Mouse (Mus musculus) left cerebral cortex, postnatal 36 days (tissue): ENCODE data around the gene Cltc. TPM values are rescaled to one million over a fixed set of nuclear protein-coding genes. Genes with fewer than 3 reads are reported as not detected.
"Not testable (repeated sequence)": the region's sequence is repeated elsewhere in the genome, so short reads cannot be mapped to it uniquely, and the experiment has no call there.

Source experiments
- DNase-seq, 2 experiments: peaks; one replicate each; pipeline ENCODE4 v3.0.0; 2021 to 2022; ENCODE audit warnings: low spot score in 2 of 2, mixed read lengths in 1 of 2
- intact Hi-C: fragments of 180-260 bp; cut with DNase I; formaldehyde crosslinking; loops from one replicate; pipeline ENCODE4 v1.15.1; 2025
- total RNA-seq, 2 experiments: library from RNA; stranded (reverse); gene quantifications; 2 replicates each; pipeline ENCODE4 v1.2.3; 2021

The Cltc gene
- total RNA-seq, result 100 to 1,000 TPM; 526 to 560 TPM

DNA sequence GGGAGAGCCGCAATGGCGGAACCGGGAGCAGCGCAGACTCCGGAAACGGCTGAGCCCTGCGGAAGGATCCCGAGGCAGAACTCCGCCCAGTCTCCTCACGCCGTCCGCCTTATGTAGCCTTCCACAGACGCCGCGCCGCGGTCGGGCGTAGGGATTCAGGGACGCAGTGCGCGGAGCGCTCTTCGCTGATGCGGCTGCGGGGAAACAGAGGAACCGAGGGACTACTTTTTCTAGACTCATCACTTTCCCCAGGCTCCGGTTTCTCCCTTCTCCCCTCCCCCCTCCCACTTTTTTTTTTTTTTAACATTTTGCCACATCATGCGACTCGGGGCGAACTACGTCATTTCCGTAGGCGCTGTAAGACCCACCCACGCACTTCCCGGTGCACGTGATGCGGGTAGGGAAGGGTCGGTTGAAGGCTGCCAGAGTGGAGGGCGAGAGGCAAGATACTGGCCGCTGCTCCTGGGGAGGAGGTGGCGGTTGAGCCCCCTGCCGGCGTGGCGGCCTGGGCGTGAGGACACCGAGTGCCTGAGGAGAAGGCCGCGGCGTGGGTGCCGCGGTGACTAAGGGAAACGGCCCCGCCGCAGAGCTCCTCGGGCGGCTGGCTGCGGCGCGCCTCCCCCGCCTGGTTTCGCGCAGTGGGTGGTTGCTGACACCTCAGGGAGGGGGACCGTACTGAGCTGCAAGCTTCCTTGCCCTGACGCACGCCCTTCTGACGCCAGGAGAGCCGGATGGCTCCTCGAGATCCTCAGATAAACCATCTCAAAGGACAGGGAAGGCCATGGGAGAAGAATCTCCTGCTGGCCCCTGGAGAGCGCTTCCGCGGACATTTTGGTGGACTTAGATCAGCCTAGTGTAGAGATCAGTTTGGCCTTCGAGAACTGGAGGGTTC is at the start of gene Cltc:
Gene Cltc (minus strand): TSS at position 86 of the 892 bp plus-strand sequence.
- peak; percentile 98 for DNase-seq
- intact Hi-C loops, result loop anchor here (5.0 kb wide), 2 partner anchors 95 to 235 kb away; partner anchors contain the start of gene Ypel2

DNA sequence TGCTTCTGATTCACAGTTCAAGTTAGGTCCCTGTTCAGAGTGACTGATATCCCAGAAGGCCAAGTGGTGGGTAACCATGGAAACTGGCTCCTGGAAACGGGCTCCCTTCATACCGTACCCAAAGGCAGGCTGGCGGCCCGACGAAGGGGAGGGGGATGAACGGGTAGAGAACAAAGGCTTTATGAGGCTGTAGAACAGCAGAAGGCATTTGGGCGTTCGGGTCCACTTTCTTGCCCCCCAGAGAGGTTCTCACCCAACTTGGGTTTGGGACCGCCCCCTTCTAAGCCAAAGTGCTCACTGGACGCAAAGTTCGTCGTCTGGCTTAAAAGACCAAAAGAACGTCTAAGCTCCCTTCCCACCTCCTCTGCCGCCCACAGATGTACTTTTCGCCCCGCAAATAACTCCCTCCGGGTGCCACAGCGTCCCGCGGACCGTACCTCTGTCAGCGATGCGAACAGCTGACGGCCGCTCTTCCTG is 49.7 kb upstream of the Cltc start:
- DNase-seq, result peak; percentile 39 to 46
- intact Hi-C loops, result no loop called here

DNA sequence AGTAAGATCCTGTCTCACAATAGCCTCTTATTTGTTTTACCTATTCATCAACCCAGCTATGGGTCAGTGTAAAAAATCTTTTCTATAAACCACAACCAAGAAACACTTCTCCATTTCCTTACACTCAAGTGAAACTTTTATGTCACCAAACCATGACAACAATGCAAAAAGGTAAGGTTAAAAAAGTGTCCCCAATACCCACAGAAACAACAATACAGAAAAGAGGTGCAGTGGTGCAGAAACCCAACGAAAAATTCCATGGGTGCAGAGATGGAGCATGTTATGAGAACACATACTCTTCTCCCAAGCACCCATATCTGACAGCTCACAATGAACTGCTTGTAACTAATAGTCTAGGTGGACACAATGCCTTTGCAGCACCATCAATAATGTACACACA is 36.8 kb upstream of the Cltc start:
- DNase-seq, result no peak
- intact Hi-C loops, result no loop called here

DNA sequence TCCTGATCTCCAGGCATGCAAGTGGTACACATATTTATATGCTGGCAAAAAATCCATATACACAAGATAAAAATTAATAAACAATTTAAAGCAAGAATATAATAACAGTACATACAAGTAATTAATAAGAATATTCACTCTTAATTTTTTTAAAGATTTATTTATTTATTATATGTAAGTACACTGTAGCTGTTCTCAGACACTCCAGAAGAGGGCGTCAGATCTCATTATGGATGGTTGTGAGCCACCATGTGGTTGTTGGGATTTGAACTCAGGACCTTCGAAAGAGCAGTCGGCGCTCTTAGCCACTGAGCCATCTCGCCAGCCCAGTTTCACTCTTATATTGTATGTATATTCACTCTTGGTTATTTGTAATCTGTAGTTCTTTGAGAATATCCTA is 30.1 kb upstream of the Cltc start:
- DNase-seq, intact Hi-C loops: not testable (repeated sequence)

DNA sequence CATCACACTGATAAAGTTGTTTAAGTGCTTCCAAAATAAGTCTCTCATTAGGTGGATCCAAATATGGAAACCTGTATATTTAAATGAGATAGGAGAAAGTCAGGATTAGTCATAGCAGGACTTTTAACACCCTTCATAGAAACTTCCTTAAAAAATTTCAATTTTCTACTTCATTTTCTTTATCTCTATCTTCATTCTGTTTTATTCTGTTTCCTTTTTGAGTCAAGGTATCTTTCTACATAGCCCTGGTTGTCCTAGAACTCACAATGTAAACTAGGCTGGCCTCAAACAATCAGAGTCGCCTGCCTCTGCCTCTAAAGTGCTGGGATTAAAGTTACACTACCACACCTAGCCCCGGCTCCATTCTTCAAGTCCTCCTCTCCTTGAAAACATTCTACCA is 28.4 kb upstream of the Cltc start:
- intact Hi-C loops, result no loop called here
- no peak for DNase-seq

DNA sequence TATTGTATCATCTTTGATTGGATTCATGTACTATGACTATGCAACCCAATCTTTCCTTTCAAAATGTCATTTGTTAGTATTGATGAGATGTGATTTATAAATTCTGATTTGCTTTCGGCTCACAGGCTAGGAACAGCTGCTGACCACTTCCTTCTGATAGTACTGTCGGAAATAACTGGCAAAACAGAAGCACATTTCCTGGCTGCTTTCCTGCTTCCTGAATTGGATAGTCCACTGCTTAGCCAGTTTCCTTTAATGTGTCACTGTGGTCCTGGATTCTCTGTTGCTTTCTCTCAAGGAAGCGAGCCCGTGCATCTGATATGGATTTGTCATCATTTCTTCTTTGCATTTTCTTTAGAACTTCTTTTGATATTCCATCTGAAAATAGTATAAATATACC is 12.5 kb upstream of the Cltc start:
- intact Hi-C loops, result no loop called here
- no peak for DNase-seq

DNA sequence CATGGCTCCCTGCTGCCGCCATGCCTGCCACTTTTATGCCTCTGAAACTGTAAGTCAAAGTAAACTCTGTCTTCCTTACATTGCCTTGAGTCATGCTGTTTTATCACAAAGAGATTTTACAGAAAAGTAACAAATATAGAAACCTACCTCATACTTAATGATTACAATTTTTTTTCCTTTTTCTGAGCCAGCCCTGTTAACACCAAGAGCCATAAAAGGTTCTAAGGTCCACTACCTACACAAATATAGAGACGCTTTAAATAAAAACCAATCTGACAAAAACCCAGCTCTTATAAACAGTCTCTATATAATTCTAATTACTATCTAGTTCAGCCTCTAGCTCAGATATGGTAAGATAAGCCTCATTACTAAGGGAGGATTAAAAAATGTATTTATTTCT is 7.1 kb upstream of the Cltc start:
- DNase-seq, result no peak
- intact Hi-C loops, result no loop called here

DNA sequence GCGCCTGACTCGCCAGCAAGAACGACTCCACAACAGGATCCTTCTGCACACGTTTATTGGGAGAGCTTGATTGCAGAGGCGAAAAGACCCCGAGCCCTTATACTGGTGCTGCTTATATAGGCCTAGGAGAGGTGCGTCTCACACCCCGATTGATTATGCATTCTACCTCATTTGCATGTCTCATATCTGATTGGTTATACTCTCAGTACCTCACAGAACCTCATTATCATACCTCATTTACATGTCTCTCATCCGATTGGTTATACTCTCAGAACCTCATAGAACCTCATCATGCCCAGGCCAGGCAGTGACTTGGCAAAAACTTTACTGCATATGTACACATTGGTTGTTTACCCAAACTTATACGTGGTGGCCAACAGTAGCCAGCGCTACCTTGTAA is 5.8 kb upstream of the Cltc start:
- DNase-seq, intact Hi-C loops: not testable (repeated sequence)

DNA sequence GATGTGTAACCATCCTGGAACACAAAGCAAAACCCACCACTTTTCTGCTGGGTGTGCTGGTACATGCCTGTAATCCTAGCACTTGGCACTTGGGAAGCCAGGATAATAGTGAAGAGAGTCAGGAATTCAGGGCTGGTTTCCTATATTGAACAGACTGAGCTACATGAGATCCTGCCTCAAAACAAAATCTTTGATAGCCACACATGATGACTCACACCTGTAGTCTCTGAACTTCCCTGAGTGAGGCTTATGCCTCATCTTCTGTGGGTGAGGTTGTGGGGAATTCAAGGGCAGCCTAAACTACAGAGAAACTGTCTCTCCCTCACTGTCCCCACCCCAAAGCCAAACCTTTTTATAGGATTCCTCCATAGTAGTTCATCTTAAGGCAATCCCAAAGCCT is 3.0 kb upstream of the Cltc start:
- intact Hi-C loops, result no loop called here
- no peak for DNase-seq

DNA sequence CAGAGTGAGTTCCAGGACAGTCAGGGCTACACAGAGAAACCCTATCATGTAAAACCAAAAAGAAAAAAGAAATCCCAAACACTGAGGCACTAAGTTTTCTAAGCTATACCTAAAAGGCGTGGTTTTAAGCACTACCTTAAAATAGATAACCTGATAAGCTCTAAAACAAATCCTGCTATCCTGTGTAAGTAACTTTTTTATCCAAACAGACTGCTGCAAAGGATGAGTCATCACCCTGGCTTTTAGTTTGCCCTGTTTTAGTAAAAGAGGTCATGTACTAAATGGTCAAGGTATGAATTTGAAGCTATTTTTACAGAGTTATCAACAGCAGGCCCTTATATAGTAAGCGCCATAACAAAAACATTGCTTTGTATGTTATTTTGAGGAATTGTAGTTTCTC is 2.5 kb upstream of the Cltc start:
- intact Hi-C loops, result loop anchor here (5.0 kb wide), 2 partner anchors 92 to 232 kb away; partner anchors contain the start of gene Ypel2
- DNase-seq, result no peak

DNA sequence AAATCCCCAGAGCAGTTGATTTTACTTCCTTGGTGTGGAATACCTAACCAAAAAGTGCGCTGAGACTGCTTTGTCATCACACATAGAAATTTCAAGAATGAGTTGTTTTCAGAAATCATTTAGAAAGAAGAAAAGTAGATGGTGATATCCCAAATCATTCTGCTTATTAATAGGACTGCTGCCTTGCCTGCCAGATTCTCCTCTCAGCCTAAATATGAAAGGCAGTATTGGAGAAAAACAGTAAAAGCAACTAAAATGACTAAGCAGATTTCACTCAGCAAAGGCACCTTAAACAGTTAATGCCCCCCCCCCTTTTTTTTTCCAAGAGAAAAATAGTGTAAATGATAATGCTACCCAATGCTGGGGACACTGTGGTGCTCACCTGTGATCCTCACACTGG is 1.9 kb upstream of the Cltc start:
- intact Hi-C loops, result loop anchor here (5.0 kb wide), 2 partner anchors 93 to 233 kb away; partner anchors contain the start of gene Ypel2
- DNase-seq, result no peak

DNA sequence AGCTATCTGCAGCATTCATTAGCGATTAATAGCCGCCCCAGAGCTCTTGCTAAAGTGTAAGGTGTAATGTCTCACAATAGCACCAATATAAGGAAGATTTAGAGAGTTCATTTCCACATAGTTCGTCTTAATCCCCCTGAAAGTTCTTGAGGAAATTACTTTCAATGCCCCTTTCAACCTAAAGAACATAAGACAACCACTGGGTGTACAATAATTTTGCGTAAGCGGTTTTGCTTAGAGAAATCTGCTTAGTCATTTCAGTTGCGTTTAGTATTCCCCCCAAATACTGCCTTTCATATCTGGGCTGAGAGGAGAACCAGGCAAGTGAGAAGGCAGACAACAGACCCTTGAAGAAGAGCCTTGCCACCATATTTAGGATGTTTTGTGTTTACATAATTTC is 1.2 kb upstream of the Cltc start:
- intact Hi-C loops, result loop anchor here (5.0 kb wide), 2 partner anchors 94 to 234 kb away; partner anchors contain the start of gene Ypel2

DNA sequence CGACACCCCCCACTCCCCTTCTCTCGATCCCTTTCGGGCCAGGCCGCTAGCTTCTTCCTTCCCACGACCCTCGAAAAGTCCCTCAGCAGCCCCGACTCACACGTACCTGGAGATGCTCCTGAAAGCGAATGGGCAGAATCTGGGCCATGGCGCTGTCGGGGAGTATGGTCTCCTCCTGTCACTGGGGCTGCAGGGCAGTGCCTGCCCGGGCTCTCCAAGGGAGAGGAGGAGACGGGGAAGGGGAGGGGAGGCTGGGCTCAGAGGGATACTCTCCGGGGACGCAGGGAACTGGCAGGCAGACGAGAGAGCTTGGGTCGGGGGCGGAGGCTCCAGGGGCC is 254 bp downstream of the Cltc start:
- DNase-seq, result no peak
- intact Hi-C loops, result loop anchor here (5.0 kb wide), 2 partner anchors 95 to 235 kb away; partner anchors contain the start of gene Ypel2

More for the DNA sequence above, 1.2 kb upstream of the Cltc start:
- no peak for DNase-seq

DNA sequence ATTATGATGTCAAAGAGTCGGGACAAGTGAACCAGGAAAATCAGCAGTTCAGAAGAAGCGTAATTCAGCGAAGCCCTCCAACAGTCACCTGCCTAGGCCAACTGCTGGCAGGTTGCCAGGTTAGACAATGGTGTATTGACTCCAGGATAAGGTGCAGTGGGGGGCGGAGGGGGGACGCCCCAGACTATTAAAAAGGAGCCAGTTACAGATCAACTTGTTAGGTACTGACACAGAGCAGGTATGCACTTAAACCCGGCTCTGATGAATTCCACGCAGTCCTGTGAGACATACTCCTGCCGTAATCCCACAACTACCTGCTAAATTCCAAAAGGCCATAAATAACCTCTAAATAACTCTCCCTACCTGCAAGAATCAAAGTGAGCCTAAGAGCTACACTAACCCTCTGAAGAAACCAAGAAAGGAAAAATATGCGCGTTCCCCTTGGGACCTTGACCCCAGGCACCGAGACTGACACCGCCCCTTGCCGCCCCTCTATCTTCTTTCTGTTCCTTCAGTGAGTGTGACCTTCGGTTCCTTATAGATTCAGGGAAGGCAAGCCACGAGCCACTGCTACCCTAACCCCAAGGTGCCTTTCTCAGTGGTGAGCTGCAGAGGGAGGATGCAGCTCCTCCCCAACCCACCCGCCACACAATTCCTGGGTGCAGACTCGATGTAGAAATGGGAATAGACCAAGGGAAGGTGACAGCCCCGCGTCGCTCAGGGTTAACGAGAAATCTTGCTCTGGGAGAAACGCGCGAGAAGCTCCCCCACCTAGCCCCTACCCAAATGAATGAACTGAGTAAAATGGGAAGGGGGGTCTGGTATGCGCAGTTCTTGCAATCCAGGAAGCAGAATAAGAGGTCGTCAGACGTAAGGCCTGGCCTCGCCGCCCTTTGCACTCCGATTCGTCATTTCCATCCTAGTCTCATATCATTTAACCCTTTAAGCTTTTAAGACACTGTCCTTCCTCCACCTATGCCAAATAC is 916 bp downstream of the Cltc start:
- intact Hi-C loops, result loop anchor here (5.0 kb wide), 2 partner anchors 96 to 236 kb away; partner anchors contain the start of gene Ypel2
- peak; percentile 13 to 50 for DNase-seq

DNA sequence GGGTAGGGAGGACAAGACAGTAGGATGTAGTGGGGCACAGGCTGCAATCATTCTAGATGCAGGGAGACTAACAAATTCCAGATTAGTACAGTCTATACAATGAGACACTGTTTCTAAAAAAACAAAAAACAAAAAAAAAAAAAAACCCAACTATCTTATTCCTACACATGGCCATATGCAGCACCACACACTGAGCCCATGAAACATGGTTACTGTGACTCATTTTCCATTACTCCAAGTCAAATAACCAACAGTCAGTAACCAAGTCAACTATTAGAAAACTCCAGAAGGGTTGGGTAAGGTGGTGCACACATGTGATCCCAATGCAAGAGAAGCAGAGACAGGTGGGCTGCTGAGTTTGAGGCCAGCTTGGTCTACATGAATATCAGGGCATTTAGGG is 5.0 kb downstream of the Cltc start:
- DNase-seq, result no peak
- intact Hi-C loops, result no loop called here

DNA sequence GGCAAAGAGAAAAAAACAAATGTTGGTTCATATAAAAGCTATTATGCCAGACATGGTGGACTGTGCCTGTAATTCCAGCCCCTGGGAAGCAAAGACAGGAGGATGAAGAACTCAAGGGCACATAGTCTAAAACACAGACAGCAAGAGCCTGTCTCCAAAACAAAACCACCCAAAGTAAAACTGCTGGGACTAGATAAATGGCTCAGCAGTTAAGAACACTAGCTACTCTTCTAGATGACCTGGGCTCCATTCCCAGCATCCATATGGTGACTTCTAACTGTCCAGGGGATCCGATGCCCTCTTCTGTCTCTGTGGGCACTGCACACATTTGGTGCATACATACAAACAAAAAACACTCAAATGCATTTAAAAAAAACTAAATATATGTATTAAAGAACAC is 6.4 kb downstream of the Cltc start:
- intact Hi-C loops, result no loop called here

DNA sequence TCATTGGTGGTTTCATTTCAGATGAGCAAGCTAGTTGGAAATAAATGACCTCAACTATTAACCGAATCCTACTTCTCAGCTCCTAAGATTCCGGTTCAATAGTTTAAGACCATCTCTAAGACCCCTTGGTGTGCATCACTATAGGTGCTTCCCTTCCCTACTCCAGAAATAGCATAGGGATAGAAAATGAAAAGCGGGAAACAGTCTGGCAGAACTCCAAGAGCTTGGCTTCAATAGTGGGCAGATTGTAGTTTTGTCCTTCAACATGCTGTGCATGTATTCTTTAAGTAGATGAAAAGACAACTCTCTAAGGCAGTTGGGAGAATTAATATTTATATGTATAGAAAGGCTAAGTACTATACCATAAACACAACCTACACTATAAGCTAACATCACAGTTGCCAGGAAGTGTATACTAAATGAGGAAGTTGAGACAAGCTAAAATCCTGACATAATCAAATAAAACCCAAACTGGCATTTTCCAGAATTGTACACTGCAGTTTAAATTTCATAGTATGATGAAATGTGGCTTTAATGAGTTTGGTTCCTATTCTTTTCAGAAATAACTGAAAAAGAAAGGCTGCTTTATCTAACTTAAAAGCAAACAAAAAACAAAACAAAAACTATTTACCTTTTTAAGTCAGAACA is 7.5 kb downstream of the Cltc start:
- DNase-seq, result no peak
- intact Hi-C loops, result no loop called here

More for the DNA sequence above, 6.4 kb downstream of the Cltc start:
- no peak for DNase-seq

DNA sequence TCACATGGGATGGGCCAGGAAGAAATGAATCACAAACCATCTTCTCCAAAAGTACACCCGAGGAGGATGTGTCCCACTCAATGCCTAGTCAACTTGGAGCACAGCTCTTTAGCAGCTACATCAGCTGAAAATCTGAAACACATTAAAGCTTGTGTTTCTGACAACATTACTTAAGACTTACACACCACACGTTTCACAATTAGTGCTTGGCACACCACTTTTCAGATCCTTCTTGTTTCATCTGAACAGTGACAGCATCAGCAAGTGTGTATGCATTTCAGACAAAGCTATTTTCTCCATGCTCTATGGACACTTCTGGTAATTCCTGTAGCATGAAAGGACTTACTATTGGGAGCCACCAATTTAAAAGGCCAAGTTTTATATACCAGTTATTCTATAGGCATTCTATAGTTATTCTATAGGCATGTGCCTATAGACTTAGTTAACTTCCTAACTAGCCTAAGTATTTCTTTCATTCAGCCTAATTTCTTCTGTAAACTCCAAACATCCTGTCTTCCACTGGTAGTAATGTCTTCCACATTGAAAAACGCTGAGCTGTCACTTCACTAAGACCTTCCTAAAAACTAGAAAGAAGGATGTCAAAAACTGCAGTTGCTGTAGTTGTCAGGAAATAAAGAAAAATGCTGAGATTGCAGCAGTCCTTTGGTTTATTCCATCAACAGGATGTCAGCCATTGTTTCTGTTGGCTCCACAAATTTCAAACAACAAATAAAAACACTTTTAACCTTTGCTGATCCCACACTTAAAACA is 11.5 kb downstream of the Cltc start:
- no peak for DNase-seq
- intact Hi-C loops, result no loop called here

DNA sequence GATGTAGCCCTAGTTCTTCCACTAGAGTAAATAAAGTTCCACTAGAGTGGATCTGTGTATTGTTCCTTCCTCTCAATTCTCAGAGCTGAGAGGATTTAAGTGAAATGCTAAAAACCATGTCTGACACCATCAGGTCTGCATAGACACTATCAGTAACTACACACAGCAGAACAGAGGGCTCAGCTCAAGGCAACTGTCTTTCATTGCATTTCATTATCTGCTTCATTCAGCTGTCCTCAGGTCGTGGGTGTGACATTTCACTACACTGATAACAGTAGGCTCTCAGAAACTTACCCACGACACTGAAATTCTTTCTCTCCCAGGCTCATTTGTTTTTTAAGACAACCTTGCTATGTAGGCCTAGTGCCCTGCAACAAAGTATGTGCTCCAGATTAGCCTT is 14.8 kb downstream of the Cltc start:
- intact Hi-C loops, result no loop called here
- no peak for DNase-seq
